In genomic region chr17:13551693-13552404, GRCm38 (mm10) we compare ENCODE assay signal across 8 mouse cellular contexts.
DNase-seq lines count a peak whose midpoint lies in the region; ATAC-seq and TF ChIP-seq lines count a peak whose summit lies in the region.
"Not testable (repeated sequence)": the region's sequence is repeated elsewhere in the genome, so short reads cannot be mapped to it uniquely, and the experiment has no call there.

No protein-coding gene starts in this region.

- not testable (repeated sequence) for TF ChIP-seq CTCF in CH12.LX (conservative IDR thresholded peaks at IDR 0.05 in 1 of 2, IDR thresholded peaks at IDR 0.05 in 1 of 2; ENCODE audit: low read depth in 2 of 2, low read length in 2 of 2); midbrain, postnatal 0 days (IDR thresholded peaks at IDR 0.05)

- H3K4me3 ChIP-seq in CH12.LX (replicated peaks in 1 of 3; ENCODE audit: low read depth in 2 of 3, low read length in 2 of 3, poor library complexity in 1 of 3); embryonic facial prominence, embryonic 11.5 days (ENCODE audit: low read depth, low read length); forebrain, embryonic 15.5 days; hindbrain, embryonic 11.5 days (ENCODE audit: low read depth, low read length); limb, embryonic 13.5 days; lung, embryonic 16.5 days (ENCODE audit: low read length); midbrain, postnatal 0 days (ENCODE audit: low read depth, low read length); stomach, embryonic 16.5 days (replicated peaks; ENCODE audit: low read length): not testable (repeated sequence)

- not testable (repeated sequence) for H3K27me3 ChIP-seq in CH12.LX (replicated peaks); embryonic facial prominence, embryonic 11.5 days (ENCODE audit: control insufficient read depth, insufficient read depth, low read length); forebrain, embryonic 15.5 days; hindbrain, embryonic 11.5 days (ENCODE audit: control insufficient read depth, insufficient read depth, low read length); limb, embryonic 13.5 days; lung, embryonic 16.5 days (ENCODE audit: control insufficient read depth, insufficient read depth, low read depth, low read length); midbrain, postnatal 0 days (ENCODE audit: insufficient read depth, low read length); stomach, embryonic 16.5 days (ENCODE audit: control insufficient read depth, insufficient read depth, low read length)

- TF ChIP-seq RAD21 in CH12.LX (IDR thresholded peaks at IDR 0.05; ENCODE audit: low read depth, low read length) = not testable (repeated sequence)

- ATAC-seq in embryonic facial prominence, embryonic 11.5 days (replicated peaks; ENCODE audit: insufficient number of reproducible peaks, low FRiP score, low TSS enrichment, low read depth) = peak; percentile 83
- ATAC-seq in forebrain, embryonic 15.5 days (replicated peaks) = peak; percentile 62
- peak; percentile 76 for ATAC-seq in hindbrain, embryonic 11.5 days (ENCODE audit: low FRiP score)
- peak; percentile 62 for ATAC-seq in limb, embryonic 13.5 days (ENCODE audit: low FRiP score, low read depth)
- peak; percentile 34; the same call in 1 of the 2 replicates for ATAC-seq in lung, embryonic 16.5 days (ENCODE audit: low read depth)
- ATAC-seq in midbrain, postnatal 0 days (ENCODE audit: low FRiP score) = peak; percentile 78
- ATAC-seq in stomach, embryonic 16.5 days (ENCODE audit: insufficient read depth, low FRiP score) = peak; percentile 55

- DNase-seq in CH12.LX (ENCODE audit: extremely low read depth); embryonic facial prominence, embryonic 11.5 days (ENCODE audit: low spot score); midbrain, postnatal 0 days (ENCODE audit: low spot score): not testable (repeated sequence)
- DNase-seq in hindbrain, embryonic 11.5 days (ENCODE audit: low spot score) = peak; percentile 30

- peak overlapping the region; percentile 0; the same call in 1 of the 2 replicates for H3K27ac ChIP-seq in CH12.LX (ENCODE audit: insufficient read depth, low read depth)
- H3K27ac ChIP-seq in embryonic facial prominence, embryonic 11.5 days (replicated peaks; ENCODE audit: low read depth, low read length); forebrain, embryonic 15.5 days (replicated peaks); hindbrain, embryonic 11.5 days (ENCODE audit: low read depth, low read length); limb, embryonic 13.5 days; lung, embryonic 16.5 days (ENCODE audit: low read length); midbrain, postnatal 0 days (ENCODE audit: low read depth, low read length); stomach, embryonic 16.5 days (ENCODE audit: low read length): not testable (repeated sequence)

- H3K36me3 ChIP-seq in CH12.LX (replicated peaks in 1 of 2; ENCODE audit: control insufficient read depth in 1 of 2, insufficient read depth in 1 of 2, low read length in 1 of 2); embryonic facial prominence, embryonic 11.5 days (replicated peaks; ENCODE audit: control insufficient read depth, insufficient read depth, low read depth, low read length); forebrain, embryonic 15.5 days; hindbrain, embryonic 11.5 days (ENCODE audit: control insufficient read depth, insufficient read depth, low read length); limb, embryonic 13.5 days; lung, embryonic 16.5 days (ENCODE audit: control insufficient read depth, insufficient read depth, low read length); midbrain, postnatal 0 days (ENCODE audit: insufficient read depth, low read length); stomach, embryonic 16.5 days (ENCODE audit: control insufficient read depth, insufficient read depth, low read length): not testable (repeated sequence)

- not testable (repeated sequence) for H3K4me1 ChIP-seq in CH12.LX (ENCODE audit: control insufficient read depth in 1 of 2, insufficient read depth in 2 of 2); embryonic facial prominence, embryonic 11.5 days (ENCODE audit: control insufficient read depth, insufficient read depth, low read length); forebrain, embryonic 15.5 days; hindbrain, embryonic 11.5 days (replicated peaks; ENCODE audit: control insufficient read depth, insufficient read depth, low read length); limb, embryonic 13.5 days; lung, embryonic 16.5 days (replicated peaks; ENCODE audit: control insufficient read depth, insufficient read depth, low read length); midbrain, postnatal 0 days (ENCODE audit: insufficient read depth, low read length); stomach, embryonic 16.5 days (ENCODE audit: control insufficient read depth, insufficient read depth, low read length)

- not testable (repeated sequence) for TF ChIP-seq POLR2A in CH12.LX (IDR thresholded peaks at IDR 0.05; ENCODE audit: low read depth, low read length)

- in situ Hi-C loops in CH12.LX (cut with MboI; ENCODE audit: low pct_ligation_motif_present, low pct_unique_long_range_greater_than_20kb, low sequenced_read_pairs) = not testable (repeated sequence)

- dilution Hi-C loops in CH12.LX (cut with MboI; ENCODE audit: extremely low pct_ligation_motif_present, extremely low pct_unique_long_range_greater_than_20kb, low sequenced_read_pairs) = not testable (repeated sequence)

- not testable (repeated sequence) for H3K9ac ChIP-seq in CH12.LX (ENCODE audit: insufficient read depth, low read depth); embryonic facial prominence, embryonic 11.5 days (replicated peaks; ENCODE audit: low read length); forebrain, embryonic 15.5 days (replicated peaks); hindbrain, embryonic 11.5 days (ENCODE audit: low read depth, low read length); limb, embryonic 13.5 days; lung, embryonic 16.5 days (ENCODE audit: low read length); midbrain, postnatal 0 days (replicated peaks; ENCODE audit: low read length, poor library complexity, severe bottlenecking); stomach, embryonic 16.5 days (ENCODE audit: low read length)

- H3K4me2 ChIP-seq in CH12.LX (ENCODE audit: insufficient read depth, low read depth, poor library complexity, severe bottlenecking); embryonic facial prominence, embryonic 11.5 days (ENCODE audit: low read depth, low read length); forebrain, embryonic 15.5 days (replicated peaks); hindbrain, embryonic 11.5 days (replicated peaks; ENCODE audit: low read depth, low read length); limb, embryonic 13.5 days (replicated peaks); lung, embryonic 16.5 days (ENCODE audit: low read depth, low read length); midbrain, postnatal 0 days (ENCODE audit: low read depth, low read length, poor library complexity, severe bottlenecking); stomach, embryonic 16.5 days (ENCODE audit: low read depth, low read length): not testable (repeated sequence)

- TF ChIP-seq EP300 in CH12.LX (IDR thresholded peaks at IDR 0.05; ENCODE audit: low read length) = not testable (repeated sequence)

- not testable (repeated sequence) for H3K79me2 ChIP-seq in CH12.LX (replicated peaks; ENCODE audit: control insufficient read depth, extremely low read depth, insufficient read depth, poor library complexity, severe bottlenecking)

- peaks cover 36% of the 10 kb centered on the region for H3K9me3 ChIP-seq in CH12.LX (replicated peaks; ENCODE audit: low read length)
- peaks cover 22% of the 10 kb centered on the region for H3K9me3 ChIP-seq in embryonic facial prominence, embryonic 11.5 days (replicated peaks; ENCODE audit: control insufficient read depth, low read length)
- H3K9me3 ChIP-seq in forebrain, embryonic 15.5 days = peaks cover 31% of the 10 kb centered on the region
- peaks cover 33% of the 10 kb centered on the region for H3K9me3 ChIP-seq in hindbrain, embryonic 11.5 days (ENCODE audit: control insufficient read depth, low read length)
- peaks cover 52% of the 10 kb centered on the region for H3K9me3 ChIP-seq in limb, embryonic 13.5 days
- peaks cover 21% of the 10 kb centered on the region for H3K9me3 ChIP-seq in lung, embryonic 16.5 days (ENCODE audit: control insufficient read depth, low read length)
- peaks cover 39% of the 10 kb centered on the region for H3K9me3 ChIP-seq in midbrain, postnatal 0 days (ENCODE audit: low read length)
- H3K9me3 ChIP-seq in stomach, embryonic 16.5 days (replicated peaks; ENCODE audit: control insufficient read depth, low read length) = peaks cover 26% of the 10 kb centered on the region
